Mouse (Mus musculus): ENCODE data around the gene Creld2.

The Creld2 gene

DNA sequence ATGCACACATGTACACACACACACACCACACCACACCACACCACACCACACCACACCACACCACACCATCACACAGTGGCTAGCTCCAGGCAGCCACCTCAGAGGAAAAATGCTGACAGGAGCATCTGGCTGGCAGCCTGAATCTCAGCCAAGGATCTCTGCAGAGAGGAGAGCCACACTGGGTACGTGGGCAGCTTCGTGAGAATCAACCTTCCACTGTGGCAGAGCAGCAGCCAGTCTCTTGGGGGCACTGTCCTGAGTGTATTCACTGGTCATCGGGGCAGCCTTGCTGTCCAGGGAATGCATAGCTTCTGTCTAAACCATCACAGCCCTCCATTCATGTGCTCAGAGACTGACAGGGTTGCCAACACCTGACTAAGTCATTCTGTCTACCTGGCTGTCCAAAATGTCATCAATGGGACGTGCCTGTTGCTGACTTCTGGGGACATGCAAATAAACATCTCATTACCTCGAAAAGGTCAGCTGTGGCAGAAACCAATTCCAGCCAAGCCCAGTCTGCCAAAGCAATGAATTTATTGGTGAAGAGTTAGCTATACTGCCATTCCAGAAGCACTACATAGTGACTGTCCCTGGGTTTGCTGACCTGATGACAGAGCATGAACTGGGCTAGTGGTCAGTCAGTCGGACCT, 10.5 kb downstream of the Creld2 start:
- DNase-seq (ENCODE audit: low read depth), result no peak

- no peak for DNase-seq (ENCODE audit: low read depth)
Observed at GRCm38 (mm10) chr15:88830696-88831095, 11.2 kb downstream of the Creld2 start.

DNA sequence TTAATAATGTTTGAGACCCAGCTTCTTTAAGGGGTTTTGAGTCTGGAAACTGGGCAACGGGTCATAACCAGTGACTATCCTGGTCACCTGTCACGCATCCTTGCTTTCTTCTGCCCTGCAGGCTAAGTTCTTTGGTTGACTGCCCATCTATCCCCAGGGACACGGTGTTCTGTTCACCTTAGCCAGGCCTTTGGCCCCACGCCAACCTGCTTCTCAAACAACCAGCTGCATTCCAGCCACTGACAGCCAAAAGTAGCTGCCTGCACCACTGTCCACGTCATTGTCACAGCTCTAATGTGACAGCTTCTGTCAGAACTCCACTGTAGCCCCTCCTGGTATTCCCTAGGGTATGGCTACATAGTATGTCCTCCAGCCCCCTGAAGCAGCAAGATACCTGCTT, 12.0 kb downstream of the Creld2 start:
- DNase-seq (ENCODE audit: low read depth), result no peak

GRCm38 (mm10) chr15:88832536-88832935, 13.1 kb downstream of the Creld2 start:
- DNase-seq (ENCODE audit: low read depth), result no peak

GRCm38 (mm10) chr15:88836031-88836430, 16.6 kb downstream of the Creld2 start:
- no peak for DNase-seq (ENCODE audit: low read depth)

DNA sequence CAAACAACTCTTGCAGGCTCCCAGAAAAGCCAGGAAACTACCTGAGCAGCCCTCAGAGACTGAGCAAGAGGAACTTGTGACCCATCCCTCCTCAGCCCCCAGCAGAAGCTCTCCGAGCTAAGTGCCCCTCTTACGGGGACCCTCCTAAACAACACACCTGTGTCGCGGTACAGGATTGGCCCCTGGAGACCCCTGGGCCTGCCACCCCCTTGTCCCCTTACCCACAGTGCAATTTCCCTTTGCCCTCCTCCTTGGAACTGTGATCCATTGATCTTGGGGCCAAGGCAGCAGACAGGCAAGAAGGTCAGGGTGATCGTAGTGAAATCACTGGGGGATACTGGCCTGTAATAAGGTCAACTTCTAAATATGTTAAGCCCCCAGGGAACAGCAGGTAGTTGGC, 17.1 kb downstream of the Creld2 start:
- DNase-seq (ENCODE audit: low read depth), result no peak

- DNase-seq (ENCODE audit: low read depth), result no peak
Observed at GRCm38 (mm10) chr15:88837199-88837932, 17.9 kb downstream of the Creld2 start.

GRCm38 (mm10) chr15:88837977-88838376, 18.5 kb downstream of the Creld2 start:
- DNase-seq (ENCODE audit: low read depth), result no peak

DNA sequence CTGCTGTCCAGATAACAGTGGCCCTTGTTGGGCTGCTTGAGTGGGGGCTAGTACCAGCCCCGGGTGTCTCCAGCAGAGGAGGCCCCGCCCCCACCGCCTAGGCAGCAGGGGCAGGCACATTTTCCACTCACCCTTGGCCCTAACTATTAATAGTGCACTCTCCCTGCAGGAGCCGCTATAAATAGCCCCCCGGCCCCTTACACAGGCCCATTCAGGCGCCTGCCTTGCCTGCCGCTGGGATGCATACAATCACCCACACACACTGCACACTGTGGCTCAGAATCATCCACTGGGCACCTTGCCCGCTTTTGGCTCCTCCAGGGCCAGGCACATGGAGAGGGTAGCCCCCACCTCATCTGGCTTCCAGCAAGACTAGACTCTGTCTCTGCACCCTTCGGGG, 19.8 kb downstream of the Creld2 start:
- DNase-seq (ENCODE audit: low read depth), result no peak

GRCm38 (mm10) chr15:88840126-88840525, 20.7 kb downstream of the Creld2 start:
- no peak for DNase-seq (ENCODE audit: low read depth)

DNA sequence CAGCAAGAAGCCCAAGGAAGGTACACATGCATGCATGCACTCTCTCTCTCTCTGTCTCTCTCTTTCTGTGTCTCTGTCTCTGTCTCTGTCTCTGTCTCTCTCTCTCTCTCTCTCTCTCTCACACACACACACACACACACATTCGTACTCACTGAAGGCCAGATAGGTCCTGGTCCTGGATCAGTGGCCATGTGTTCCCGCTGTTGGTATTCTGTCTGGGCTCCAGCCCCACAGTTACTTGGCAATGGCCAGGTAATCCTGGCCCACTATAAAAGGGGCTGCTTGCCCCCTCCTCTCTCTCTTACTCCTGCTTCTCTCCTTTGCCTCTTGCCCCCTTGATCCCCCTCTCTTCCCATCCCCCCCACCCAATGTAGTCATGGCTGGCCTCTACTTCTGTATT, 21.7 kb downstream of the Creld2 start:
- no peak for DNase-seq (ENCODE audit: low read depth)

DNA sequence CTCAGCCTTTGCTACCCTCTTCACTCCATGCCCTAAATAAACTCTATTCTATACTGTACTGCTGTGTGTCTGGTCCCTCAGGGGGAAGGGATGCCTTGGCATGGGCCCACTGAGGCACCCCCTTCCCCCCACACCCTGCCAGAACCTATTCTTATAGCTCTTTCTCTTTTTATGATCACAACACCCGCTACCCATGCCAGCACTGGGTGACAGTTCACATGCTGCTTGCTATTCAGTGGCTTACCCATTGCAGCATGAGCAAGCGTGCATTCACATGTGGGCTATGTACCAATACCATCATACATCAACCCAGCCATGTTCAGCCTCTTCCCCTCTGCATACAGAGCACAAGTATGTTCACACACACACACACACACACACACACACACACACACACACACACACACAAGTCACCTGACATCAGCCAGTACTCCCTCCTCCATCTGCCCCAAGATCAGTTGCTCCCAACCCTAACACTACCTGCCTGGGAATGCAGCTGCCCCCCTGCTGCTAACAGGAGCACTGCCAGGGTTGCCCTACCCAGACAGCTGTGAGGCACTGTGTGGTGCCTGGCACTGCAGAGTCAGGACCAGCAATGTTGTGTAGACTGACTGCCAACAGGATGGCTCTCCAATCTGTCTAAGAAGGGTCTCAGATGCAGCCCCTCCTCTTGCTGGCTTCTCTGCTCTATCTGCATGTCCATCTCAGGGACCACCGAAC, 22.3 kb downstream of the Creld2 start:
- DNase-seq (ENCODE audit: low read depth), result no peak

GRCm38 (mm10) chr15:88842300-88842673, 22.8 kb downstream of the Creld2 start:
- no peak for DNase-seq (ENCODE audit: low read depth)

- DNase-seq (ENCODE audit: low read depth), result no peak
Observed at GRCm38 (mm10) chr15:88843486-88844097, 24.1 kb downstream of the Creld2 start.

DNA sequence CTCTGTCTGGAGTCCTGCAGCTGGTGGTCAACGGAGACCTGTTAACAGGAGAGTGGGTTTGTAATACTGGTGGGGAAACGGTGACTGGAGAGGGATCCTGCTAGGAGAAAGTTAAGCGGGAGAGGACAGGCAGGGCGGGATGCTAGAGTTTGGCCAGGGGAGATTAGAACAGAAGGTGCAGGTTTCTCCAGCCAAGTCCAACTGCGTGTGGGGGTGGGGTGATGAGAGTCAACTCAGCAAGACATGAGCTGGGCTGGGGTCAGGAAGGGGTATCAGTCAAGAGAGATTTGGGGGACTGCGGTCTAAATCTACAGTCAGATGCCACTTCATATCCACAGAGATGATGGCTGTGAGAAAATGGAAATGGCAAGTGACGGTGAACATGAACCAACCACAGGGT, 25.5 kb downstream of the Creld2 start:
- no peak for DNase-seq (ENCODE audit: low read depth)

DNA sequence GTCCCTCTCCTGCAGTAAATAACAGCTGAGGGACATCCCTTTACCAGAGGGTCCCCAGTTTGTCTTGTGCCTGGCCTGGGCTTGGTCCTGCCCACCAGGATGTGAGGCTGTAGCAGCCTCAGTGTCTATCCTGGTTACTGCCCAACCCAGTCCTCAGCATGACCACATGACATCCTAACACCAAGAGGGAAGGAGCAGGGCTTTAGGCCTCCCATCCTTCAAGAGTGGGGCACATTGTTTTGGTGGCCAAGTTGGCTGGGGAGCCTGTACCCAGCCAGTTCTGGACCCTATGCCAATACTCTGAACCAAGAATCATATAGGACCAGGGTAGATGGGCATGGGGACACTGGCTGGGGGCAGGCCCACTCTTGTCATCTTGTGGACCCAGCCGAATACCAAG, 29.2 kb downstream of the Creld2 start:
- DNase-seq (ENCODE audit: low read depth), result no peak

- no peak for DNase-seq (ENCODE audit: low read depth)
Observed at GRCm38 (mm10) chr15:88849621-88850020, 30.2 kb downstream of the Creld2 start.

- no peak for DNase-seq (ENCODE audit: low read depth)
Observed at GRCm38 (mm10) chr15:88850146-88850826, 30.8 kb downstream of the Creld2 start.

GRCm38 (mm10) chr15:88851076-88851475, 31.6 kb downstream of the Creld2 start:
- no peak for DNase-seq (ENCODE audit: low read depth)

DNA sequence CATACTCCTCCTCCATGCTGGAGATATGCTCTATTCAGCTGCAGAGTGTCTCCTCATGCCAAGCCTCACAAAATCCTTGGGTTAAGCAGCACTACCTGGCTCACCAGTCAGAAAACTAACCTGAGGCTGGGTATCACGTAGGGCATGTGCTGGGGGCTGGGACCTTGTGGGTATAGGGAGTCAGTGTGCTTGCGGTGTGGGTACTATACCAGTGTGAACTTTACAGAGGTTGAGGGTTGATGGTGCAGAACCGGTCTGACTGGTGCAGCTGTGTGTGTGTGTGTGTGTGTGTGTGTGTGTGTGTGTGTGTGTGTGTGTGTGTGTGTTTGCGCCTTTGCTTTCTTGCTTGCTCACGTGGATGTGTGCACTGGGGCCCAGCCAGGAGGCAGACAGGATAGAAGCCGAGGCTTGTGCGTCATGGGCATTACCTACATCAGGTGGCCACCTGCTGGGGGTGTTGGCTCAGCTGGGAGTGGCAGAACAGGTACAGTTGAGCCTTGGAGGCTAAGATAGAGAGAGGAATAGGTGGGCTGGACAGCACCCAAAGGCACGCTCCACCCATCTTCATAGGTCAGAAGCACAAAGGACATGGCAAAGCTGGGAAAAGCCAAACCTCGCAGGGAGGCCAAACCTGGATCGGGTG, 32.2 kb downstream of the Creld2 start:
- no peak for DNase-seq (ENCODE audit: low read depth)

DNA sequence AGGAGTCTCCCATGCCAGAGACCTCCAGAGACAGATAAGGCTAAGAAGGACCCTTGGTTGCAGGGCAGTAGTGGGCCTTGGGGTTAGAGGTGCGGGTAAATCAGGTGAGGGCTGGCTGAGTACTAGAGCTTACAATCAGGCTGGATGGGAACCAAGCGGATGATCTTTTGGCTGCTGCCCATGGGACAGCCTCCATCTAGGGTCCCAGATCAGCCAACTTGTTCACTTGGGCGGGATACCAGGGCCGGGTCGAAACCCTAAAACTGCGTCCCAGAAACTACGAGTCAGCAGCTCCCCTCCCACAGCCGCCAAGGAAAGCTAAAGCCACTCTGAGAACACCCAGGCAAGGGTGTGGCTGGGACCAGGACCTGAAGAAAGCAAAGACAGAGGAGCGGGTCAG, 33.7 kb downstream of the Creld2 start:
- no peak for DNase-seq (ENCODE audit: low read depth)
